In the genomic region with DNA sequence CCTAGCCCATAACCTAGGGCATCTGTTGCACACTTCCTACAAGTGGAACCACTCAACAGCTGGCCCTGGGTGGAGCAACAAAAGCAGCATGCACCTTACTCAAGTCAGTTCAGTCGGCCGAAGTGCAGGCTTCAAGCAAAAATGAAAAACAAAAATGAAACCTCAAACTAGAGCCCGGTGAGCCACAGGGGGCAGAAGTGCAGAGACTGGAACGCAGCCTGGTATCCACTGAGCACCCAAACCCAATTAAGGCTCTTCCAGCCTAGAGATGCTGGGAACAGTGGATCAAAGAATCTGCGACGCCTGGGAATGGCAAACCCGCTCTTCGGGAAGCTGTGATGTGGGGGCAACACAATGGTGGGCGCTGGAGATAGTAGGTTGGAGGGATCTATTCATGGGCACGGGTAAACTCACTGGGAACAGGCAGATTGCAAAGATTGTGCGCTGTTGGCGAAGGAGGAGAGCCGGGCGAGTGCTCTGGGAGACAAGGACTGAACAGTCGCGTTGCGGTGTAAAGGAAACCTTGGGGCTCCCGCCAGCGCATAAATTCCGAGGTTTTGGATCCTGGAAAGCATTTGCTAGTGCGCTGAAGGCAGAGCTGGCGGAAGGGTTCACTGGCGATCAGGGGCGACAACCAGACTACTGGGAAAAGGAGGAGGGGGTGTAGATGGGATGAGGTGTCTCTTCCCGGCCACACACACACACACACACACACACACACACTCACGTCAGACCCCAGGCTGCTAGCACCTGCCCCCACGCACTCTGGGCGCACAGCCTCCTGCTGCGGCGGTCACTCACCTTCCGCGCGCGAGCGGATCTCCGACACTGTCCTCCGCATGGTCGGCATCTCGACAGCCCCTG, we compare ENCODE assay signal across 8 mouse cellular contexts. TPM values are rescaled to one million over a fixed set of nuclear protein-coding genes. Genes with fewer than 3 reads are reported as not detected.
DNase-seq lines count a peak whose midpoint lies in the region; ATAC-seq and TF ChIP-seq lines count a peak whose summit lies in the region.

No protein-coding gene starts in this region.

- no peak for TF ChIP-seq EP300 in liver, embryonic 14.5 days (IDR thresholded peaks at IDR 0.05; ENCODE audit: low read depth)

- no peaks in the 10 kb centered on the region for H3K36me3 ChIP-seq in embryonic facial prominence, embryonic 15.5 days
- H3K36me3 ChIP-seq in heart, embryonic 12.5 days, result no peaks in the 10 kb centered on the region
- H3K36me3 ChIP-seq in kidney, embryonic 16.5 days (ENCODE audit: insufficient read depth, low read length), result no peaks in the 10 kb centered on the region
- no peaks in the 10 kb centered on the region for H3K36me3 ChIP-seq in liver, embryonic 14.5 days (replicated peaks; ENCODE audit: control insufficient read depth, insufficient read depth, low read depth)
- H3K36me3 ChIP-seq in stomach, embryonic 14.5 days (ENCODE audit: control insufficient read depth, insufficient read depth, low read length), result no peaks in the 10 kb centered on the region

- H3K9me3 ChIP-seq in embryonic facial prominence, embryonic 15.5 days (replicated peaks), result no peaks in the 10 kb centered on the region
- H3K9me3 ChIP-seq in heart, embryonic 12.5 days (replicated peaks), result no peaks in the 10 kb centered on the region
- no peaks in the 10 kb centered on the region for H3K9me3 ChIP-seq in kidney, embryonic 16.5 days (ENCODE audit: low read length)
- no peaks in the 10 kb centered on the region for H3K9me3 ChIP-seq in liver, embryonic 14.5 days (ENCODE audit: control insufficient read depth, low read length)
- H3K9me3 ChIP-seq in stomach, embryonic 14.5 days (ENCODE audit: control insufficient read depth, low read depth, low read length), result no peaks in the 10 kb centered on the region

- peak; percentile 77 for DNase-seq in CD4-positive, CD25-positive, alpha-beta regulatory T cell, adult 2 months (ENCODE audit: low read depth, low spot score)
- DNase-seq in adrenal gland, postnatal 36 days, result peak; percentile 62 to 68
- DNase-seq in liver, embryonic 14.5 days (ENCODE audit: low read depth in 3 of 3, low spot score in 3 of 3), result peak in 1 of 3 experiments; percentile 49
- peak; percentile 50 to 65 for DNase-seq in natural killer cell, adult 2 months (ENCODE audit: low spot score in 2 of 2)

- peak overlapping the region; percentile 39 for H3K9ac ChIP-seq in embryonic facial prominence, embryonic 15.5 days
- peak overlapping the region; percentile 89 for H3K9ac ChIP-seq in heart, embryonic 12.5 days
- peak overlapping the region; percentile 73 for H3K9ac ChIP-seq in kidney, embryonic 16.5 days (replicated peaks; ENCODE audit: low read length)
- H3K9ac ChIP-seq in liver, embryonic 14.5 days (replicated peaks), result peak overlapping the region; percentile 71
- H3K9ac ChIP-seq in stomach, embryonic 14.5 days (replicated peaks; ENCODE audit: low read depth, low read length), result peak overlapping the region; percentile 22; the same call in 1 of the 2 replicates

- peak; percentile 56 for TF ChIP-seq CTCF in liver, embryonic 14.5 days (IDR thresholded peaks at IDR 0.05; ENCODE audit: low read depth)

- peak overlapping the region; percentile 56; the same call in 1 of the 2 replicates for H3K27ac ChIP-seq in embryonic facial prominence, embryonic 15.5 days (replicated peaks)
- peak overlapping the region; percentile 52 for H3K27ac ChIP-seq in heart, embryonic 12.5 days (ENCODE audit: poor library complexity, severe bottlenecking)
- H3K27ac ChIP-seq in kidney, embryonic 16.5 days (ENCODE audit: low read length), result no peak overlapping the region; the same call in 1 of the 2 replicates
- H3K27ac ChIP-seq in liver, embryonic 14.5 days, result peak overlapping the region; percentile 73
- no peak overlapping the region; the same call in 1 of the 2 replicates for H3K27ac ChIP-seq in stomach, embryonic 14.5 days (ENCODE audit: low read length)

- H3K4me1 ChIP-seq in embryonic facial prominence, embryonic 15.5 days, result peaks cover 5% of the 10 kb centered on the region; the same call in 1 of the 2 replicates
- H3K4me1 ChIP-seq in heart, embryonic 12.5 days (replicated peaks), result peaks cover 29% of the 10 kb centered on the region
- H3K4me1 ChIP-seq in kidney, embryonic 16.5 days (ENCODE audit: insufficient read depth, low read length), result peaks cover 30% of the 10 kb centered on the region
- H3K4me1 ChIP-seq in liver, embryonic 14.5 days (replicated peaks; ENCODE audit: control insufficient read depth in 2 of 2, insufficient read depth in 2 of 2, low read length in 1 of 2), result peaks cover 25 to 29% of the 10 kb centered on the region in 2 experiments
- peaks cover 9% of the 10 kb centered on the region; the same call in 1 of the 2 replicates for H3K4me1 ChIP-seq in stomach, embryonic 14.5 days (ENCODE audit: control insufficient read depth, insufficient read depth, low read length)

- ATAC-seq in embryonic facial prominence, embryonic 15.5 days (ENCODE audit: insufficient number of reproducible peaks, low FRiP score, low TSS enrichment, low read depth), result no peak; the same call in none of the 2 replicates
- ATAC-seq in heart, embryonic 12.5 days (ENCODE audit: insufficient number of reproducible peaks, low FRiP score), result peak; percentile 34; the same call in 1 of the 2 replicates
- 0 out of 2 replicates have a peak, but pooled peaks have one; percentile 0 for ATAC-seq in kidney, embryonic 16.5 days (ENCODE audit: low FRiP score, low TSS enrichment)
- peak; percentile 1; the same call in 1 of the 2 replicates for ATAC-seq in liver, embryonic 14.5 days (ENCODE audit: insufficient read depth)
- ATAC-seq in stomach, embryonic 14.5 days (ENCODE audit: insufficient number of reproducible peaks, insufficient read depth, low FRiP score, low read depth), result no peak; the same call in 1 of the 2 replicates

- H3K4me2 ChIP-seq in embryonic facial prominence, embryonic 15.5 days (replicated peaks), result peak overlapping the region; percentile 95
- H3K4me2 ChIP-seq in heart, embryonic 12.5 days, result peak overlapping the region; percentile 96
- H3K4me2 ChIP-seq in kidney, embryonic 16.5 days (replicated peaks; ENCODE audit: low read depth, low read length), result peak overlapping the region; percentile 97
- H3K4me2 ChIP-seq in liver, embryonic 14.5 days (ENCODE audit: low read depth), result peak overlapping the region; percentile 76
- peak overlapping the region; percentile 88 for H3K4me2 ChIP-seq in stomach, embryonic 14.5 days (replicated peaks; ENCODE audit: low read depth, low read length)

- peak overlapping the region; percentile 81 for H3K4me3 ChIP-seq in embryonic facial prominence, embryonic 15.5 days (replicated peaks)
- peak overlapping the region; percentile 93 for H3K4me3 ChIP-seq in heart, embryonic 12.5 days
- H3K4me3 ChIP-seq in kidney, embryonic 16.5 days (ENCODE audit: low read length), result peak overlapping the region; percentile 90
- H3K4me3 ChIP-seq in liver, embryonic 14.5 days (ENCODE audit: insufficient read depth in 1 of 2, low read depth in 2 of 2, low read length in 2 of 2), result peak overlapping the region; percentile 77 to 95
- peak overlapping the region; percentile 79 for H3K4me3 ChIP-seq in stomach, embryonic 14.5 days (ENCODE audit: low read depth, low read length)

- WGBS in embryonic facial prominence, embryonic 15.5 days, result under 1% methylated on average over 39 of the region's 39 CpGs
- WGBS in heart, embryonic 12.5 days, result under 1% methylated on average over 39 of the region's 39 CpGs
- under 1% methylated on average over 39 of the region's 39 CpGs for WGBS in kidney, embryonic 16.5 days
- WGBS in liver, embryonic 14.5 days (ENCODE audit: insufficient replicate concordance), result under 1% methylated on average over 39 of the region's 39 CpGs
- 1% methylated on average over 39 of the region's 39 CpGs for WGBS in stomach, embryonic 14.5 days

- no peaks in the 10 kb centered on the region for H3K27me3 ChIP-seq in embryonic facial prominence, embryonic 15.5 days
- H3K27me3 ChIP-seq in heart, embryonic 12.5 days (replicated peaks), result no peaks in the 10 kb centered on the region
- no peaks in the 10 kb centered on the region for H3K27me3 ChIP-seq in kidney, embryonic 16.5 days (ENCODE audit: insufficient read depth, low read length)
- no peaks in the 10 kb centered on the region for H3K27me3 ChIP-seq in liver, embryonic 14.5 days (ENCODE audit: control insufficient read depth, insufficient read depth, low read length)
- H3K27me3 ChIP-seq in stomach, embryonic 14.5 days (ENCODE audit: control insufficient read depth, insufficient read depth, low read length), result no peaks in the 10 kb centered on the region

RNA-seq across cellular contexts. Expression of a gene that starts 0.6 kb away (rescaled TPM):
- 10 to 100 TPM; 15.8 to 25.7 TPM for total RNA-seq in adrenal gland, postnatal 36 days (2021)
- polyA plus RNA-seq in embryonic facial prominence, embryonic 15.5 days (2015; fragmentation: Nextera tagmentation; extraction: Ambion mirVana), result 8.1 and 8.8 TPM in 2 replicates
- polyA plus RNA-seq in heart, embryonic 12.5 days (2016; fragmentation: Nextera tagmentation; extraction: Ambion mirVana), result 16.8 and 20.0 TPM in 2 replicates
- polyA plus RNA-seq in kidney, embryonic 16.5 days (2015; fragmentation: Nextera tagmentation; extraction: Ambion mirVana), result 10.7 and 12.1 TPM in 2 replicates
- polyA plus RNA-seq in liver, embryonic 14.5 days (2012; rRNA removed), result 17.5 and 21.0 TPM in 2 replicates
- 42.5 and 43.6 TPM in 2 replicates for polyA plus RNA-seq in liver, embryonic 14.5 days (2014; fragmentation: Nextera tagmentation; extraction: Ambion mirVana)
- 8.6 and 10.7 TPM in 2 replicates for polyA plus RNA-seq in stomach, embryonic 14.5 days (2014; fragmentation: Nextera tagmentation; extraction: Ambion mirVana)

Comparison
In these comparisons a context has a peak if more than half of its experiments do, and no peak if none do; other contexts are left out.
1. ATAC-seq: peak in heart, embryonic 12.5 days (single experiment), kidney, embryonic 16.5 days (single experiment) and liver, embryonic 14.5 days (single experiment); none in embryonic facial prominence, embryonic 15.5 days (single experiment) and stomach, embryonic 14.5 days (single experiment).
2. H3K27ac ChIP-seq: peak in embryonic facial prominence, embryonic 15.5 days (single experiment), heart, embryonic 12.5 days (single experiment) and liver, embryonic 14.5 days (single experiment); none in kidney, embryonic 16.5 days (single experiment) and stomach, embryonic 14.5 days (single experiment).
3. H3K9ac ChIP-seq: peak in every context shown above with its lines; median percentile 89 in heart, embryonic 12.5 days; 73 in kidney, embryonic 16.5 days; 71 in liver, embryonic 14.5 days; 39 in embryonic facial prominence, embryonic 15.5 days; 22 in stomach, embryonic 14.5 days.
4. Peak in every context shown above with its lines, with median percentiles within 50 percentile points of each other: H3K4me2 ChIP-seq and H3K4me3 ChIP-seq.